Comparison of ENCODE assay signal across 9 mouse cellular contexts in genomic region chr14:121780942-121781531, GRCm38 (mm10). TPM values are rescaled to one million over a fixed set of nuclear protein-coding genes. Genes with fewer than 3 reads are reported as not detected.
DNase-seq lines count a peak whose midpoint lies in the region; ATAC-seq lines count a peak whose summit lies in the region.
"Had no signal": no experiment of that assay in that cellular context is flagged by ENCODE, and none has a peak within 500 bp of the region (broad histone marks: within the 10 kb centered on the region; RNA-seq: fewer than 3 reads in every experiment).

No protein-coding gene starts in this region.

- H3K36me3 ChIP-seq in embryonic facial prominence, embryonic 10.5 days (replicated peaks): no peaks in the 10 kb centered on the region
- H3K36me3 ChIP-seq in intestine, embryonic 15.5 days: no peaks in the 10 kb centered on the region
- H3K36me3 ChIP-seq in liver, embryonic 11.5 days (ENCODE audit: control insufficient read depth, insufficient read depth, low read length): no peaks in the 10 kb centered on the region

- H3K9me3 ChIP-seq in embryonic facial prominence, embryonic 10.5 days: no peaks in the 10 kb centered on the region
- no peaks in the 10 kb centered on the region for H3K9me3 ChIP-seq in intestine, embryonic 15.5 days
- no peaks in the 10 kb centered on the region for H3K9me3 ChIP-seq in liver, embryonic 11.5 days (ENCODE audit: control insufficient read depth, low read length)

- H3K4me2 ChIP-seq in intestine, embryonic 15.5 days (replicated peaks): peak overlapping the region; percentile 14; the same call in 1 of the 2 replicates
- H3K4me2 ChIP-seq in liver, embryonic 11.5 days: no peak overlapping the region

- peaks cover 18% of the 10 kb centered on the region for H3K4me1 ChIP-seq in embryonic facial prominence, embryonic 10.5 days
- H3K4me1 ChIP-seq in intestine, embryonic 15.5 days (replicated peaks): peaks cover 25% of the 10 kb centered on the region
- peaks cover 7% of the 10 kb centered on the region; the same call in 1 of the 2 replicates for H3K4me1 ChIP-seq in liver, embryonic 11.5 days (replicated peaks; ENCODE audit: control insufficient read depth, insufficient read depth, low read length)

- peak overlapping the region; percentile 23; the same call in 1 of the 2 replicates for H3K9ac ChIP-seq in intestine, embryonic 15.5 days
- no peak overlapping the region for H3K9ac ChIP-seq in liver, embryonic 11.5 days (ENCODE audit: low read depth, low read length)

- H3K27me3 ChIP-seq in embryonic facial prominence, embryonic 10.5 days (replicated peaks; ENCODE audit: low read depth, poor library complexity, severe bottlenecking): no peaks in the 10 kb centered on the region
- no peaks in the 10 kb centered on the region for H3K27me3 ChIP-seq in intestine, embryonic 15.5 days (replicated peaks)
- no peaks in the 10 kb centered on the region for H3K27me3 ChIP-seq in liver, embryonic 11.5 days (replicated peaks; ENCODE audit: control insufficient read depth, insufficient read depth, low read length)

- WGBS in embryonic facial prominence, embryonic 10.5 days: 55% methylated on average over 12 of the region's 12 CpGs
- WGBS in intestine, embryonic 15.5 days: 25% methylated on average over 12 of the region's 12 CpGs
- WGBS in liver, embryonic 11.5 days: 52% methylated on average over 12 of the region's 12 CpGs

- no peak overlapping the region for H3K4me3 ChIP-seq in embryonic facial prominence, embryonic 10.5 days
- H3K4me3 ChIP-seq in intestine, embryonic 15.5 days (replicated peaks): no peak overlapping the region
- H3K4me3 ChIP-seq in liver, embryonic 11.5 days (ENCODE audit: low read depth, low read length): no peak overlapping the region

- peak overlapping the region; percentile 48 for H3K27ac ChIP-seq in embryonic facial prominence, embryonic 10.5 days (replicated peaks)
- peak overlapping the region; percentile 88 for H3K27ac ChIP-seq in intestine, embryonic 15.5 days
- H3K27ac ChIP-seq in liver, embryonic 11.5 days (ENCODE audit: low read depth, low read length): peak overlapping the region; percentile 8; the same call in 1 of the 2 replicates
- H3K27ac ChIP-seq: macrophage had no signal

- ATAC-seq in intestine, embryonic 15.5 days: peak; percentile 78
- no peak for ATAC-seq in liver, embryonic 11.5 days (replicated peaks; ENCODE audit: low FRiP score)

- peak; percentile 26 for DNase-seq in adrenal gland, postnatal 14 days
- peak; percentile 26 for DNase-seq in embryonic facial prominence, embryonic 10.5 days (ENCODE audit: low spot score)
- no peak for DNase-seq in liver, embryonic 11.5 days (ENCODE audit: low spot score)
- no peak for DNase-seq in ovary, postnatal 10 days (ENCODE audit: low spot score)
- DNase-seq in cerebellum, postnatal 4 days (ENCODE audit: low spot score in 2 of 2): no peak
- DNase-seq in thymus, adult 18-20 months: no peak
- DNase-seq in thymus, postnatal 0 days (ENCODE audit: low spot score): no peak

RNA-seq across cellular contexts. Expression of gene Dock9, which starts 16.6 kb away (rescaled TPM):
- 31.9 and 43.7 TPM in 2 replicates for total RNA-seq in adrenal gland, postnatal 14 days (2021)
- polyA plus RNA-seq in embryonic facial prominence, embryonic 10.5 days (2016; fragmentation: Nextera tagmentation; extraction: Ambion mirVana): 4.0 and 4.1 TPM in 2 replicates
- polyA plus RNA-seq in intestine, embryonic 15.5 days (2015; fragmentation: Nextera tagmentation; extraction: Ambion mirVana): 17.0 and 17.2 TPM in 2 replicates
- polyA plus RNA-seq in liver, embryonic 11.5 days (2014; fragmentation: Nextera tagmentation; extraction: Ambion mirVana): 5.0 and 5.2 TPM in 2 replicates
- 4.2 and 4.9 TPM in 2 replicates for polyA plus RNA-seq in thymus, postnatal 0 days (2015; fragmentation: Nextera tagmentation; extraction: Ambion mirVana)

Comparison
In these comparisons a context has a peak if more than half of its experiments do, and no peak if none do; other contexts are left out.
1. DNase-seq: peak in adrenal gland, postnatal 14 days (single experiment) and embryonic facial prominence, embryonic 10.5 days (single experiment); none in liver, embryonic 11.5 days (single experiment), ovary, postnatal 10 days (single experiment), cerebellum, postnatal 4 days (0 of 2), thymus, adult 18-20 months (0 of 2) and thymus, postnatal 0 days (single experiment).
2. H3K27ac ChIP-seq: peak in every context shown above with its lines; median percentile 88 in intestine, embryonic 15.5 days; 48 in embryonic facial prominence, embryonic 10.5 days; 8 in liver, embryonic 11.5 days.